Mouse (Mus musculus): ENCODE results near the gene Ythdf1. TPM values are rescaled to one million over a fixed set of nuclear protein-coding genes. Genes with fewer than 3 reads are reported as not detected.
A peak's percentile ranks its signal among the peaks of the same experiment; 100 is the strongest.

The Ythdf1 gene
- total RNA-seq, 2 experiments from 2014 or later: 54.1 to 54.2 TPM

DNA sequence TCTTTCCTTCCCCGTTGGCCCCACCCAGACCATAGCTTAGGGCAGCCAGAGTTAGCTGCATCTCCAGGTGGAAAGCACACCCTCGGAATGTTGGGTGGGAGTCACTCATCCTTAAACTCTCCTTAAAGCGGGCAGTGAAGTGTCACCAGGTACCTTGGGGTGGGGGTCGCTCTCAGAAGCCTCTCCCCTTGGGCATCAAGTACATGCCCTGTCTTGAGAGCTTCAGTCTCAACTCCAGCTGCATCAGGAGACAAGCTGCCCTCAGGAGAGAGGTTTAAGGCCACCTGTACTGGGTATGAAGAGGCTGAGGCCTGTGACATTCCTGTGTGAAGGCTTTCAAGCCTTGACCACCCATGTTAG lies 30.8 kb downstream of the Ythdf1 start:
- H3K4me3 ChIP-seq: no peak overlapping the region
- no peak for DNase-seq (ENCODE audit: low spot score in 2 of 2)
- peak overlapping the region; percentile 99; the same call in 1 of the 2 replicates for H3K27ac ChIP-seq
- TF ChIP-seq CTCF (conservative IDR thresholded peaks at IDR 0.05): no peak

DNA sequence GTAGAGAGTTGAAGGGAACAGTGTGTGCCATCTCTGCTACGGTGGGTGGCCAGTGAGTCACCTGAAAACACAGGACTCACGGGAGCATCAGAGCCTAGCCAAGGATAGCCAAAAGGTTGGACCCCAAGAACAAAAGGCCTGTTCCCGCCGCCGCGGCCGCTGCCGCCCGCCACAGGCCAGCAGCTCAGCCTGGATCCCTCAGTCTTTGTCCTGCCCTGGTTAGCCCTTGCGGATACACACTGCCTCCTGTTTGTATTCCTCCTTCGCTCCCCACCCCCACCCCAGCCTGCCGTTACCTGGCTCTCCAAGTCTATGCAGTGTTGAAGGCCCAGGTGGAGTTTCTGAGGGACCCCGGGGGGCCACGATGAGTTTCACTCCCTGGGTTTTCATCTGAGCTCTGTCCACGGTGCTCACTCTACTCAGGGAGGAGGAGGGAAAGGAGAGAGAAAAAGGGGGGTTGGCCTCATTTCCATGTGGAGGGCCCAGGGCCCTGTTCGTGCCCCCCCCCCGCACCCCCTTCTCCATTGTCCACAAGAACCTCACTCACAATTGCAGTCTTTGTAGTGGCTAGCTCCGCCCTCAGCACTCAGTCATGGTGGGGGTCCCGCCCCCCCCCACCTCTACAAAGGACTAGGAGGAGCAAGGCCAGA lies 31.4 kb downstream of the Ythdf1 start:
- TF ChIP-seq CTCF (conservative IDR thresholded peaks at IDR 0.05): no peak
- Histone ChIP-seq H3K27ac (no peak overlapping the region), H3K4me3 (no peak overlapping the region)
- no peak for DNase-seq (ENCODE audit: low spot score in 2 of 2)

DNA sequence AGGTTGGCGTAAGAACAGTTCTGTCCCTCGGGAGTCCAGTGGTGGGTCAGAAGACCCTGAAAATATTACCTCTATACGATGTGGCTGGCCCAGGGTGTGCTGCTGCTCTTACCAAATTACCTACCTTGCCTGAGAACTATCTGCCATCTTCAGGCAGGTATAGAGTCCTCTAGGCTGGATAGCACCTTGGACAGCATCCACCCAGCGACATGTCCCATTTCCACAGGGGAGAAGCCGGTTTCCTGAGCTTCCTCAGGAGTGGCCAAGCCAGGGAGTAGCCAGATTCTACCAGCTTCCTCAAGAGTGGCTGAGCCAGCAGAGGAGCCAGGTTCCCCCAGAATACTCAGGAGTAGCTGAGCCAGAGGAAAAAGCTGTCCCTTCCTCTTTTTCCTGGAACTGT lies 35.5 kb downstream of the Ythdf1 start:
- no peak for DNase-seq (ENCODE audit: low spot score in 2 of 2)
- no peak overlapping the region for H3K27ac ChIP-seq
- no peak for TF ChIP-seq CTCF (conservative IDR thresholded peaks at IDR 0.05)
- H3K4me3 ChIP-seq: no peak overlapping the region

- no peak overlapping the region for H3K4me3 ChIP-seq
- TF ChIP-seq CTCF (conservative IDR thresholded peaks at IDR 0.05): no peak
- no peak for DNase-seq (ENCODE audit: low spot score in 2 of 2)
- H3K27ac ChIP-seq: no peak overlapping the region
Measured at GRCm38 (mm10) chr2:180881281-180881680, 39.5 kb downstream of the Ythdf1 start.

- DNase-seq (ENCODE audit: low spot score in 2 of 2): peak; percentile 72 to 83
- TF ChIP-seq CTCF (conservative IDR thresholded peaks at IDR 0.05): 0 out of 2 replicates have a peak, but pooled peaks have one; percentile 5
- H3K4me3 ChIP-seq: no peak overlapping the region
- peak overlapping the region; percentile 83 for H3K27ac ChIP-seq
Measured at GRCm38 (mm10) chr2:180879365-180880067, 41.2 kb downstream of the Ythdf1 start.

DNA sequence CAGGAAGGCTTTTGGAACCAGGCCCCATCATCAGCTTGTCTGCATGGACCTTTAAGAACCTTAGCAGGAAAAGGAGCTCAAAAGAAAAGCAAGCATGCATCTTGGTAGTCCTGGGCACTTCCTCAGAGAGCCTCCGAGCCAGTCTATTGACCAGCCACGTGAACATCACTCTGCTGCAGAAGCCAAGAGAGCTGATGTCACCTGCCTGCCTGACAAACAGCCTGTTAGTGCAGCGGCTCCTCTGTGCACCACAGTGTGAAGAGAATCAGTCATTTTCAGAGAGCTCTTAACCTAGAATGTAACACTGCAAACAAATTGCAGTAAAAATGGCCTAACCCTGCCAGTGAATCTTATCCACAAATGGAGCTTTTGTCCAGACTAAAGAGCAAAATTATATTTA lies 50.7 kb downstream of the Ythdf1 start:
- TF ChIP-seq CTCF (conservative IDR thresholded peaks at IDR 0.05): no peak
- H3K4me3 ChIP-seq: no peak overlapping the region
- no peak for DNase-seq (ENCODE audit: low spot score in 2 of 2)
- H3K27ac ChIP-seq: no peak overlapping the region

- peak; percentile 73 to 81 for DNase-seq (ENCODE audit: low spot score in 2 of 2)
- Histone ChIP-seq H3K4me3 (no peak overlapping the region), H3K27ac (peak overlapping the region; percentile 87)
- no peak for TF ChIP-seq CTCF (conservative IDR thresholded peaks at IDR 0.05)
Measured at GRCm38 (mm10) chr2:180861561-180861960, 59.2 kb downstream of the Ythdf1 start.

DNA sequence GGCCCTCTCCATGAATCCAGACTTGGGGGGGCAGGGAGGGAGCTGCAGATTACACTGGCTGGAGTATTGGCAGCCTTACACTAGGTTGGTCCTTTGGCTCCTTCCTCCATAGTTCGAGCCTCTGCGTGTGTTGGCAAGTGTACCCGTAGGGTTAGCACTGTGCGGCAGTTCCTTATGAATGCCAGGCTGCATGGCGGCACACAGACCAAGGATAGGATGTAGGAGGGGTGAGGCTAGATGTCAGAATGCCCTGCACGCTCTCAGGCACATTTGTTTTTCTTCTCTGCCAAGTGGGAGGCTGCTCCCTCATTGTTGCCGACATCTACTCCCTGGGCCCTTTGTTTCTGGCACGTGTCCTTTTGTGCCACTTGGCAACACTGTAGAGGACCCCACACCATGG lies 63.6 kb downstream of the Ythdf1 start:
- H3K4me3 ChIP-seq: no peak overlapping the region
- TF ChIP-seq CTCF (conservative IDR thresholded peaks at IDR 0.05): no peak
- DNase-seq (ENCODE audit: low spot score in 2 of 2): no peak
- no peak overlapping the region for H3K27ac ChIP-seq

DNA sequence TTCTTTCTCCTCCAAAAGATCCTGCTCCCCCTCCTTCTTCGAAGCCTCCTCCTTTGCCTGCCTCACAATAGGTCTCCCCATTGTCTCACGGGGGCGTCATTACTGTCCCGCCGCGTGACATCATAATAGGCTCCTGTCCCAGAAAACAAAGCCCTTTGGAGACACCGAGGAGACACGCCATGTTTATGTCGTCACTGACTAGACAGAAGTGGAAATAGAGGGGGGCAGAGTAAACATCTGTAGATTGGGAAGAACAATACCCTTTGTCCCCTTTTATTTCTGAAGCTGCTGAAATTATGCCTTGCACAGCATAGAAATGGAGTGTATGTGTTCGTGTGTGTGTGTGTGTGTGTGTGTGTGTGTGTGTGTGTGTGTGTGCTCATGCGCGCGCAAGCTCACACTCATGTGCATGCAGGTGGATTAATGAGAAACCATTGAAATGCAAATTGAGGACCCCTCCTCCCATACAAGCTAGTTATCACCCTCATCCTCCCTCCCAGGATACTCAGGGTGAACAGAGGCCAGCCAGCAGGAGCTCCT lies 65.7 kb downstream of the Ythdf1 start:
- no peak for TF ChIP-seq CTCF (conservative IDR thresholded peaks at IDR 0.05)
- Histone ChIP-seq H3K27ac (no peak overlapping the region), H3K4me3 (peak overlapping the region; percentile 34; the same call in 1 of the 2 replicates)
- peak; percentile 32 to 49 for DNase-seq (ENCODE audit: low spot score in 2 of 2)

Small RNA genes within 50 kb of the gene (microRNA-seq; reads per million reads assigned to microRNA genes)
- 0.55 to 1.6 reads per million in 2 experiments for gene Mir124a-3

Other genes starting within 250 kb of the Ythdf1 start
- 10 to 100 TPM; 58.3 to 60.7 TPM for gene Dido1, start 210.9 kb downstream of the Ythdf1 start, total RNA-seq (2021)
- gene Gid8, start 210.8 kb downstream of the Ythdf1 start, total RNA-seq (2021): 10 to 100 TPM; 57.5 to 60.0 TPM
- gene Slc17a9, start 195.7 kb downstream of the Ythdf1 start, total RNA-seq (2021): under 1 TPM; 0.64 to 0.77 TPM
- not detected for gene Bhlhe23, start 144.0 kb downstream of the Ythdf1 start, total RNA-seq (2021)
- gene Birc7, start 8.1 kb upstream of the Ythdf1 start, total RNA-seq (2021): not detected
- 10 to 100 TPM; 54.3 to 55.1 TPM for gene Nkain4, start 33.8 kb upstream of the Ythdf1 start, total RNA-seq (2021)
- gene Arfgap1, start 46.3 kb upstream of the Ythdf1 start, total RNA-seq (2021): 100 to 1,000 TPM; 139 to 144 TPM
- 1 to 10 TPM; 2.7 to 5.4 TPM for gene Col20a1, start 65.6 kb upstream of the Ythdf1 start, total RNA-seq (2021)
- 10 to 100 TPM; 14.1 to 15.7 TPM for gene Chrna4, start 122.6 kb upstream of the Ythdf1 start, total RNA-seq (2021)
- gene Kcnq2, start 214.4 kb upstream of the Ythdf1 start, total RNA-seq (2021): 100 to 1,000 TPM; 327 to 335 TPM
- gene Eef1a2, start 236.1 kb upstream of the Ythdf1 start, total RNA-seq (2021): 1,000 to 10,000 TPM; 1,145 to 1,175 TPM

Data from layer of hippocampus, adult 2 months (tissue).